Mouse (Mus musculus): ENCODE results near the gene Fam19a3. TPM values are rescaled to one million over a fixed set of nuclear protein-coding genes. Genes with fewer than 3 reads are reported as not detected.
"Not testable (repeated sequence)": the region's sequence is repeated elsewhere in the genome, so short reads cannot be mapped to it uniquely, and the experiment has no call there.

The Fam19a3 gene
- total RNA-seq, 2 experiments from 2014 or later: 0.07 TPM; not detected in 1

DNA sequence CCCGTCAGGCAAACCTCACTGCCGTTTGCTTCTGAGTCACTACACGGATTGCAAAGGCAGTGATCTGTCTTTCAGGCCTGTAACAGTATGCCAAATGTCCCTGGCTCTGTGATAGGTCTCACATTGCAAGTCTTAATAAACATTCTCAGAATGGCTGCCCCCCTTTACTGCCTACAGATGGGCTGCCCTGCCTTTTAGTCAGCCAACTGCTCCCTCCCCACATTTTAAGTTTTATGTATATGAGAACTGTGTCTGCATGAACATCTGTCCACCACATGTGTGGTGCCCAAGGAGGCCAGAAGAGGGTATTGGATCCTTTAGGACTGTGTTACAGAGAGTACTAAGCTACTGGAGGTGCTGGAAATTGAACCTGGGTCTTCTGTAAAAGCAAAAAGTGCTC is 10.7 kb downstream of the Fam19a3 start:
- no peak for DNase-seq (ENCODE audit: low spot score in 2 of 2)
- intact Hi-C loops (cut with DNase I): loop anchor here (5.0 kb wide), 1 partner anchor 286 kb away; no protein-coding TSS in a partner anchor

GRCm38 (mm10) chr3:104770035-104770434 is 11.6 kb downstream of the Fam19a3 start:
- intact Hi-C loops (cut with DNase I): loop anchor here (5.0 kb wide), 1 partner anchor 287 kb away; no protein-coding TSS in a partner anchor

DNA sequence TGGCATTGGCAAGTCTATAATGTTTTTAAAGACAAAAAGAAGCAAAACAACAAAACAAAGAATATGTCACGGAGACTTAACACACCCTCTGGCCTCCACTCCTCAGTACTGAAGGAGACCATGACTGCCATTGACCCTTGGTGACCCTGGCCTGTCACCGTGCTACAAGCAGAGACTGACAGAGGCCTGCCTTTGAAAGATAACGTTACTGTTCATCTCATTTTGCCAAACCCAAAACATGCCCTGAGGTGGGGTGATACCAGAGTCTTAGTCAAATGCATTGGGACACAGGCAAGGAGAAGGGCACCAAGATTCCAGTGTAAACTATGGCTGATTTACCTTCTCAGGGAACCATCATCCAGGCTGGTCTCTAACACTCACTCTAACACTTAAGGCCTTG is 12.5 kb downstream of the Fam19a3 start:
- no peak for DNase-seq (ENCODE audit: low spot score in 2 of 2)
- intact Hi-C loops (cut with DNase I): no loop called here

More at GRCm38 (mm10) chr3:104770035-104770434, 11.6 kb downstream of the Fam19a3 start:
- DNase-seq (ENCODE audit: low spot score in 2 of 2): no peak

DNA sequence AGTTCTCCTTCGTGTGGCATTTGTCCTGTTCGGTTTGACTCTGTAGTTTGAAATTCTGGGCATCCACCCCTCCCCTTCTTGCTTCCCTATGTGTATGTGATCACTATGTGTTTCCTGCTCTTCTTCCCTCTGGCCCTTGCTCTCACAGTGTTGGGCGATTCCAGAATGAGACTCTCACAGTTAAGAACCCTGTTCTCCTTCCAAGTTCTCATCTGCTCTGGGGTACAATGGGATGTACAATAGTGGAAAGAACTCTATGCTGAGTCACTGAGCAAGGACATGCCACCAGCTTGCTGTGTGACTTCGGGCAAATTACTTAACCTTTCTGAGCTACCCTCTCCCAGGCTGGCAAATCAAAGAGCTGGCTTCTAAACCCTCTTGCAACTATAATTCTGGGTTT is 13.9 kb downstream of the Fam19a3 start:
- DNase-seq (ENCODE audit: low spot score in 2 of 2): no peak

DNA sequence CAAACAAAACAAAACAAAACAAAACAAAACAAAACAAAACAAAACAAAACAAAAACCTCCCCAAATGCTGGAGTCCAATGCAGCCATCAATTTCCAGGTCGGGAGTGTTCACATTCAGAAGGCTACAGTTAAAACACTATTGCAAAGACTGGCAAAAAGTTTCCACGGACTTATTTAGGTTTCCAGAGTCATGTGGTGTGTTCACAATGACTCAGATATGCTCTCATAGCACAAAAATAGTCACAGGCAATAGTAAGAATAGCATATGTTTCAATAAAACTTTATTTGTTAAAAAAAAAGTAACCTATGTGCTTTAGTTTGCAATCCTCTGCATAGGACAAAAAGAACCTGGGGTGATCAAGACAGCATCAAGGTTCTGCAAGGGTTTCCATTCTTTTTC is 14.5 kb downstream of the Fam19a3 start:
- no peak for DNase-seq (ENCODE audit: low spot score in 2 of 2)
- intact Hi-C loops (cut with DNase I): no loop called here

More for the DNA sequence above, 13.9 kb downstream of the Fam19a3 start:
- intact Hi-C loops (cut with DNase I): no loop called here

DNA sequence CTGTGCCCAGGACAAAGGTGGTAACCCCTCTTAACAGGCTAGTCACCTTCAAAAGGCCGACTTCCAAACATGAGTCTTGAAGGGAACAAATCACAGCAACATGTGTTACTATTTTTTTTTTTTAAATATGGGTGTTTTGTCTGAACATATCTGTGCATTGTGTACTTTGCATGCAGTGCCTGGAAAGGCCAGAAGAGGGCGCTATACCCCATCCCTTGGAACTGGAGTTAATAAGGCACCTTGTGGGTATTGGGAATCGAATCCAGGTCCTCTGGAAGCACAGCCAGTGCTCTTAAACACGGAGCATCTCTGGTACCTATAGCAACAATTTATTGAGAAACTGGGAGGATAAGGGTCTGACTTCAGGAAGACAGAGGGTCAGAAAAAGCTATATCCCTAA is 16.6 kb downstream of the Fam19a3 start:
- no peak for DNase-seq (ENCODE audit: low spot score in 2 of 2)
- intact Hi-C loops (cut with DNase I): no loop called here

- DNase-seq (ENCODE audit: low spot score in 2 of 2); intact Hi-C loops (cut with DNase I): not testable (repeated sequence)
Measured at GRCm38 (mm10) chr3:104762103-104762863, 19.4 kb downstream of the Fam19a3 start.

- DNase-seq (ENCODE audit: low spot score in 2 of 2): no peak
- intact Hi-C loops (cut with DNase I): no loop called here
Measured at GRCm38 (mm10) chr3:104758869-104759268, 22.8 kb downstream of the Fam19a3 start.

GRCm38 (mm10) chr3:104758406-104758805 is 23.2 kb downstream of the Fam19a3 start:
- peak; percentile 35 to 41 for DNase-seq (ENCODE audit: low spot score in 2 of 2)
- intact Hi-C loops (cut with DNase I): no loop called here

DNA sequence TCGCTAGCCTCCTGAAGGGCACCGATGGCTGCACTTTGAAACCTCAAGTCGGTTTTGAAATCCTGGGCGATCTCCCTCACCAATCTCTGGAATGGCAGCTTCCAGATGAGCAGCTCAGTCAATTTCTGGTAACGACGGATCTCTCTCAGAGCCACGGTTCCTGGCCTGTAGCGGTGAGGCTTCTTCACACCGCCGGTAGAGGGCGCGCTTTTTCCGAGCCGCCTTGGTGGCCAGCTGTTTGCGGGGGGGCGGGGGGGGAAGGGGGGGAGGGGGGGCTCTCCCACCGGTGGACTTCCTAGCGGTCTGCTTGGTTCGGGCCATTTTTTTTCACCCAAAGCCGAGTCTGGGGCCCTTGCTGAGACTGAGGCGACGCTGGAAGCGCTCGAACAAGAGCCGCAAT is 28.8 kb downstream of the Fam19a3 start:
- DNase-seq (ENCODE audit: low spot score in 2 of 2); intact Hi-C loops (cut with DNase I): not testable (repeated sequence)

DNA sequence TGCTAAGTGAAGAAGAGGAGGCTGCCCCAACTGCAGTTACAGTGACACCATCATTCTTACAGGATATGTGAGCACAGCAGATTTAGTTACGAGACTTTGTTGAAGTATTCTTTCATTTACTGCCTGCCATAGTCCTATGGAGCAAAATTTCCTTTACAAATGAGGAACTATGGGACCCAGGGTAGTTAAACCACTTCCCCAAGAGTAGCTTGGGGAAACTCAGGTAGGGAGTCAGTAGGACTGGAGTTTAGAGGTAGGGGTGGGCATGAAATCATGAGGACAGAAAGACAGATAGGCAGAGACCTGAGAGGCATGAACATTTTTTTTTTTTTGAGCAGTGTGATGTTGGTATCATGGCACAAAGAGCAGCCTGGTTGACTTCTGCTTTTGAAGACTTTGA is 37.8 kb downstream of the Fam19a3 start:
- intact Hi-C loops (cut with DNase I): no loop called here

DNA sequence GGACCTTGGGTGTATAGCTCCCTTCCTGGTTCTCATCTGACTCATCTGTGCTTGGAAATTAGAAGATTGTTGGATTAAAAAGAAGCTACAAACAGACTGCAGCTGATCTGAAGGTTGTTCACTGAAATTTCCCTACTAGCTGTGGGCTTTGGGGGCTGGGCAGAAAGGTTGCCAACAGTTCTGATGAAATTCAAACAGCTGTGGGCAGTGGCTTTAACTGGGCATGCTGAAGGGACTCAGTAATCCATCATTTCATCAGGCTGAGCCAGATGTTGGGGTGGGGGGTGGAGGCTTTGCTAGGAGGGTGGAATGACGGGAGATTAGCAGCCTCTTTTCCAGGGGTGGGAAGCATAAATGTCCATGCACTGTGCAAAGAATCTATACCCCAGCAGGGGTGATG is 38.5 kb downstream of the Fam19a3 start:
- intact Hi-C loops (cut with DNase I): no loop called here

More for the DNA sequence above, 37.8 kb downstream of the Fam19a3 start:
- DNase-seq (ENCODE audit: low spot score in 2 of 2): no peak

GRCm38 (mm10) chr3:104741954-104742353 is 39.7 kb downstream of the Fam19a3 start:
- intact Hi-C loops (cut with DNase I): no loop called here
- no peak for DNase-seq (ENCODE audit: low spot score in 2 of 2)

More for the DNA sequence above, 38.5 kb downstream of the Fam19a3 start:
- DNase-seq (ENCODE audit: low spot score in 2 of 2): no peak

GRCm38 (mm10) chr3:104734654-104735053 is 47.0 kb downstream of the Fam19a3 start:
- no peak for DNase-seq (ENCODE audit: low spot score in 2 of 2)
- intact Hi-C loops (cut with DNase I): no loop called here

- no peak for DNase-seq (ENCODE audit: low spot score in 2 of 2)
- intact Hi-C loops (cut with DNase I): no loop called here
Measured at GRCm38 (mm10) chr3:104732907-104733306, 48.7 kb downstream of the Fam19a3 start.

GRCm38 (mm10) chr3:104729270-104729839 is 52.3 kb downstream of the Fam19a3 start:
- intact Hi-C loops (cut with DNase I): no loop called here
- no peak for DNase-seq (ENCODE audit: low spot score in 2 of 2)

Other genes starting within 250 kb of the Fam19a3 start
- gene Slc16a1, start 143.2 kb downstream of the Fam19a3 start, total RNA-seq (2021): 10 to 100 TPM; 19.2 to 26.8 TPM
- 1 to 10 TPM in 1 of 2 experiments, under 1 TPM in 1; 0.54 to 1.2 TPM for gene Ppm1j, start 784 bp downstream of the Fam19a3 start, total RNA-seq (2021)
- gene Rhoc, start 6.5 kb upstream of the Fam19a3 start, total RNA-seq (2021): 10 to 100 TPM; 24.4 to 29.0 TPM
- gene Mov10, start 36.7 kb upstream of the Fam19a3 start, total RNA-seq (2021): 10 to 100 TPM in 1 of 2 experiments, 1 to 10 TPM in 1; 4.9 to 14.3 TPM
- gene St7l, start 82.2 kb upstream of the Fam19a3 start, total RNA-seq (2021): 10 to 100 TPM; 33.9 to 38.2 TPM
- 10 to 100 TPM; 31.9 to 47.9 TPM for gene Capza1, start 82.7 kb upstream of the Fam19a3 start, total RNA-seq (2021)
- 1 to 10 TPM; 2.4 TPM for gene Wnt2b, start 180.1 kb upstream of the Fam19a3 start, total RNA-seq (2021)